Mouse (Mus musculus) forebrain, embryonic 14.5 days (tissue): ENCODE measurements at regions not wholly inside any gene's neighbourhood (a gene's known extent, or its start where the extent isn't known, plus 50 kb on each side); places are given as distances from the start of the nearest gene placed in this dataset.

ENCODE experiments used
- ATAC-seq: fragments of 200-750 bp; cut with Nextera tagmentation; 2 replicates; pipeline ENCODE4 v1.8.0; 2017; ENCODE audit warnings: mild to moderate bottlenecking, moderate library complexity
- DNase-seq: peaks from one replicate; pipeline ENCODE4 v3.0.0-alpha.2; 2015; ENCODE audit warnings: low spot score
- H3K27ac ChIP-seq: fragments of 300-500 bp; sonication (generic); 2 replicates; pipeline ENCODE4 v1.5.1; 2014; ENCODE audit warnings: low read depth, mild to moderate bottlenecking, control low read depth, low read length, moderate library complexity
- H3K27me3 ChIP-seq: fragments of 300-500 bp; sonication (generic); replicated peaks from 2 replicates; pipeline ENCODE4 v1.6.1; 2014; ENCODE audit warnings: low read length, control low read depth, mixed read lengths; ENCODE audit not compliant: control insufficient read depth, insufficient read depth
- H3K36me3 ChIP-seq: fragments of 300-500 bp; sonication (generic); 2 replicates; pipeline ENCODE4 v1.6.1; 2014; ENCODE audit warnings: low read length, control low read depth; ENCODE audit not compliant: control insufficient read depth, insufficient read depth
- H3K4me1 ChIP-seq: fragments of 300-500 bp; sonication (generic); 2 replicates; pipeline ENCODE4 v1.6.1; 2014; ENCODE audit warnings: antibody characterized with exemption, low read length, control low read depth; ENCODE audit not compliant: control insufficient read depth, insufficient read depth
- H3K4me2 ChIP-seq: fragments of 300-500 bp; sonication (generic); 2 replicates; pipeline ENCODE4 v1.6.1; 2014; ENCODE audit warnings: mild to moderate bottlenecking, control low read depth, low read length
- H3K4me3 ChIP-seq: fragments of 300-500 bp; sonication (generic); 2 replicates; pipeline ENCODE4 v1.5.1; 2014; ENCODE audit warnings: low read depth, low read length, control low read depth
- H3K9ac ChIP-seq: fragments of 300-500 bp; sonication (generic); 2 replicates; pipeline ENCODE4 v1.6.1; 2014; ENCODE audit warnings: mild to moderate bottlenecking, low read length, control low read depth, moderate library complexity
- H3K9me3 ChIP-seq: fragments of 300-500 bp; sonication (generic); replicated peaks from 2 replicates; pipeline ENCODE4 v1.6.1; 2016; ENCODE audit warnings: low read length, control low read depth, mixed read lengths; ENCODE audit not compliant: control insufficient read depth
- WGBS: fragments of 180-500 bp; shearing (Covaris S2); extraction: QIAGEN DNeasy Blood & Tissue Kit; methylation state at CpG from one replicate; pipeline ENCODE4 v1.1.7; 2014; 5-methylcytosine and 5-hydroxymethylcytosine counted together

- Histone ChIP-seq H3K4me3 (no peak overlapping the region), H3K27me3 (peaks cover 83% of the 10 kb centered on the region), H3K9me3 (no peaks in the 10 kb centered on the region), H3K9ac (no peak overlapping the region), H3K4me1 (peaks cover 10% of the 10 kb centered on the region; the same call in 1 of the 2 replicates), H3K36me3 (no peaks in the 10 kb centered on the region), H3K27ac (no peak overlapping the region), H3K4me2 (no peak overlapping the region)
- 24% methylated on average over 1 of the region's 1 CpGs for WGBS
- ATAC-seq (no peak), DNase-seq (no peak)
Measured at GRCm38 (mm10) chr5:101539818-101540217, 125.0 kb downstream of the Nkx6-1 start.

GRCm38 (mm10) chr5:101539254-101539549 is 125.6 kb downstream of the Nkx6-1 start:
- no peak overlapping the region for H3K4me2 ChIP-seq
- no peak for DNase-seq
- no peak for ATAC-seq

GRCm38 (mm10) chr5:101538410-101539253 is 126.2 kb downstream of the Nkx6-1 start:
- Histone ChIP-seq H3K4me2 (0 out of 2 replicates have a peak overlapping the region, but pooled peaks have one; percentile 23), H3K9ac (no peak overlapping the region), H3K27me3 (peaks cover 83% of the 10 kb centered on the region), H3K4me1 (peaks cover 10% of the 10 kb centered on the region; the same call in 1 of the 2 replicates), H3K27ac (no peak overlapping the region), H3K4me3 (no peak overlapping the region), H3K9me3 (no peaks in the 10 kb centered on the region), H3K36me3 (no peaks in the 10 kb centered on the region)
- no peak for ATAC-seq
- DNase-seq = no peak
- under 1% methylated on average over 24 of the region's 24 CpGs for WGBS

More at GRCm38 (mm10) chr5:101539254-101539549, 125.6 kb downstream of the Nkx6-1 start:
- Histone ChIP-seq H3K9ac (no peak overlapping the region), H3K4me3 (no peak overlapping the region), H3K4me1 (peaks cover 10% of the 10 kb centered on the region; the same call in 1 of the 2 replicates), H3K27me3 (peaks cover 83% of the 10 kb centered on the region), H3K9me3 (no peaks in the 10 kb centered on the region), H3K27ac (no peak overlapping the region), H3K36me3 (no peaks in the 10 kb centered on the region)
- 2% methylated on average over 10 of the region's 10 CpGs for WGBS

- Histone ChIP-seq H3K4me2 (peak overlapping the region; percentile 23), H3K4me1 (peaks cover 10% of the 10 kb centered on the region; the same call in 1 of the 2 replicates), H3K36me3 (no peaks in the 10 kb centered on the region), H3K27ac (no peak overlapping the region), H3K27me3 (peaks cover 83% of the 10 kb centered on the region), H3K9me3 (no peaks in the 10 kb centered on the region), H3K4me3 (no peak overlapping the region), H3K9ac (no peak overlapping the region; the same call in 1 of the 2 replicates)
- peak; percentile 47 for DNase-seq
- under 1% methylated on average over 23 of the region's 23 CpGs for WGBS
- peak; percentile 46; the same call in 1 of the 2 replicates for ATAC-seq
Measured at GRCm38 (mm10) chr5:101537518-101538380, 127.0 kb downstream of the Nkx6-1 start.

GRCm38 (mm10) chr5:101535451-101535850 is 129.3 kb downstream of the Nkx6-1 start:
- Histone ChIP-seq H3K36me3 (no peaks in the 10 kb centered on the region), H3K27ac (no peak overlapping the region), H3K27me3 (peaks cover 81% of the 10 kb centered on the region), H3K4me2 (no peak overlapping the region), H3K9ac (no peak overlapping the region), H3K9me3 (no peaks in the 10 kb centered on the region), H3K4me3 (no peak overlapping the region), H3K4me1 (peaks cover 10% of the 10 kb centered on the region; the same call in 1 of the 2 replicates)
- ATAC-seq (no peak), DNase-seq (no peak)
- 67% methylated on average over 5 of the region's 5 CpGs for WGBS

- Histone ChIP-seq H3K4me1 (peaks cover 12% of the 10 kb centered on the region; the same call in 1 of the 2 replicates), H3K9ac (no peak overlapping the region), H3K4me2 (no peak overlapping the region), H3K4me3 (no peak overlapping the region), H3K27ac (no peak overlapping the region), H3K36me3 (no peaks in the 10 kb centered on the region), H3K9me3 (no peaks in the 10 kb centered on the region), H3K27me3 (peaks cover 97% of the 10 kb centered on the region)
- DNase-seq = no peak
- 50% methylated on average over 5 of the region's 5 CpGs for WGBS
- ATAC-seq = no peak
Measured at GRCm38 (mm10) chr5:101525346-101525745, 139.4 kb downstream of the Nkx6-1 start.

- no peak for DNase-seq
- H3K4me2 ChIP-seq = no peak overlapping the region
- no peaks in the 10 kb centered on the region for H3K36me3 ChIP-seq
- no peak for ATAC-seq
- H3K27ac ChIP-seq = no peak overlapping the region
- H3K27me3 ChIP-seq = peaks cover 93% of the 10 kb centered on the region
- peaks cover 12% of the 10 kb centered on the region; the same call in 1 of the 2 replicates for H3K4me1 ChIP-seq
- H3K4me3 ChIP-seq = no peak overlapping the region
- no peaks in the 10 kb centered on the region for H3K9me3 ChIP-seq
- H3K9ac ChIP-seq = no peak overlapping the region
- WGBS = 0% methylated on average over 4 of the region's 4 CpGs
Measured at GRCm38 (mm10) chr5:101524670-101525069, 140.1 kb downstream of the Nkx6-1 start.

- ATAC-seq = peak; percentile 73
- Histone ChIP-seq H3K9me3 (no peaks in the 10 kb centered on the region), H3K36me3 (no peaks in the 10 kb centered on the region), H3K4me2 (no peak overlapping the region), H3K27ac (no peak overlapping the region), H3K9ac (no peak overlapping the region), H3K4me3 (no peak overlapping the region), H3K27me3 (peaks cover 92% of the 10 kb centered on the region), H3K4me1 (peaks cover 12% of the 10 kb centered on the region; the same call in 1 of the 2 replicates)
- WGBS = under 1% methylated on average over 7 of the region's 7 CpGs
- DNase-seq = peak; percentile 75
Measured at GRCm38 (mm10) chr5:101523902-101524301, 140.9 kb downstream of the Nkx6-1 start.
